Mouse (Mus musculus) granulocyte monocyte progenitor cell, adult 5-6 weeks (primary cell): Measurements from ENCODE around the gene Irx2. TPM values are rescaled to one million over a fixed set of nuclear protein-coding genes. Genes with fewer than 3 reads are reported as not detected.

Source experiments
- ATAC-seq: replicated peaks from 2 replicates; pipeline ENCODE4 v1.8.0; 2016; ENCODE audit warnings: mild to moderate bottlenecking, moderate TSS enrichment, inconsistent platforms; ENCODE audit not compliant: poor library complexity, severe bottlenecking
- total RNA-seq, 2 experiments: library from RNA; stranded (forward) in 1 of 2; stranded (reverse) in 1 of 2; fragments of 200-712, 200-1000 nt in 1 of 2; fragments of >200 nt in 1 of 2; fragmentation: Nextera tagmentation in 1 of 2; gene quantifications; 2 replicates each; pipeline ENCODE4 v1.2.3; 2014 to 2017

Gene Irx2
- not detected in 2 replicates for total RNA-seq (2014; fragmentation: Nextera tagmentation)
- not detected in 2 replicates for total RNA-seq (2017)

- peak; percentile 64 for ATAC-seq
Measured at GRCm38 (mm10) chr13:72628462-72628916, at the start of gene Irx2. TSS of gene Irx2 (plus strand) at chr13:72628820.

DNA sequence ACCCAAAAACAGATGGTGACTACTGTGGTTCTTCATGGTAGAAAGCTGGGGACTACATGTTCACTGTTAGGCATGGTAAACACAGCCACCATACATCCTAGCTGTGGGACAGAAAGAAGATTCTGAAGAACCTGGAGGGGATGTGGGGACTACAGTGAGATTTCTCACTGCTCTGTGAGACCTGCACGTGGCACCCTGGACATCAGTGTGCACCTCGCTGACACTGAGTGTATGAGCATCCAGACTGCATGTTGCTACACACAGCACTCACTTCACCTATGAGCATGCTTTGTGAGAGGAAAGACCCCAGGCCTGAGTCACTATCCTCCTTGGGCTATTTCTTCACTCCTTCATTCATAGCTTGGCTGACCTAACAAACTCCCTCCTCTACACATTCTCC lies 47.3 kb upstream of the Irx2 start:
- no peak for ATAC-seq

GRCm38 (mm10) chr13:72592526-72592925 lies 36.1 kb upstream of the Irx2 start:
- ATAC-seq = no peak

DNA sequence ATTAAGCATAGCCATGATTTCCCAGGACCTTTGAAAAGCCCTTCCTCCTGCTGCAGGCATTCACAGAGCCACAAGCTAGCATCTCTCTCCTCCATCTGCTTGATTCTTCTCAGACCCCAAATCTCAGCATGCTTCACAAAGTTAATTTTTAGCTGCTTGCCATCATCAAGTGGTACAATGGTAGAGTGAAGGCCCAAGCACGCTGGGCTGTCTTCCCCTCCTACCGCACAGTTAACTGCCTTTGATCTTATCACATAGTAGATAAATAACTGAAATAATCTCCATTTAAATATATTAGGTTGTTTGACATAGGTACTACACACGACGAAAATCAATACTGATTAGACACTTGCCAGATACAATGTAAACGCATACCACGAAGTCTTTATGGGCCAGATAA lies 35.3 kb upstream of the Irx2 start:
- no peak for ATAC-seq

- no peak for ATAC-seq
Measured at GRCm38 (mm10) chr13:72593710-72594111, 34.9 kb upstream of the Irx2 start.

DNA sequence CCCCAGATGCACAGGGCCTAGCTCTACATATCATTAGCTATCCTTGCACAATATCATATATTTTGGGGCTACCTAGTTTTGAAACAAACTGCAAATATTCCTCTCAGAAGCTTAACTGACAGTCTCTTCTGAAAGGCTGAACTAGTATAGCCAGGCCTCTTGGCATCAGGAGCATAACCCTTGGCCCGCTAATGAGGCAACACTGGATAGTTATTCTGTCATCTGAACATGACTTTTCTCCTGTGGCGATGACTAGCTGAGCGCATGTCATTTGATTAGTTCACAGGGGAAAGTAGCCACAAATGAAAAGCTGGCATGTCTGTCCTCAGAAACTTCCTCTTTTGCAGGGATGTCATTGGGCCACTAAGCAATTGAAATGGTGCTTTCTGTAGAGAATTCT lies 29.4 kb upstream of the Irx2 start:
- no peak for ATAC-seq

DNA sequence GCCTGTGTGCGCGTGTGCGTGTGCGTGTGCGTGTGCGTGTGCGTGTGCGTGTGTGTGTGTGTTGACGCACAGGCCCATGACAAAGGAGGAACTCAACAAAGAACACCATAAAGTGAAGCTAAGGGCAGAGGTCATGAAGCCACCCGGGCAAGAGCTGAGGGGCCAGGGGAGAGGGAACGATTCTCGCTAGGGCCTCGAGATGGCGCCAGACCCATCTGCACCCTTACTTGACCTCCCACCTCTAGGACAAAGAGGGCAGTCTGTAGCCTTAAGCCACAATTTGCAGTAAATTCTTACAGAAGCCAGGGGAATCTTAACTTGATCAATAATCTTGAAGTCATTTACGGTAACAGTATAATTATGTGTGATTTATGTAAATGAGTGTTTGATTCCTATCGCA lies 19.9 kb upstream of the Irx2 start:
- no peak for ATAC-seq

DNA sequence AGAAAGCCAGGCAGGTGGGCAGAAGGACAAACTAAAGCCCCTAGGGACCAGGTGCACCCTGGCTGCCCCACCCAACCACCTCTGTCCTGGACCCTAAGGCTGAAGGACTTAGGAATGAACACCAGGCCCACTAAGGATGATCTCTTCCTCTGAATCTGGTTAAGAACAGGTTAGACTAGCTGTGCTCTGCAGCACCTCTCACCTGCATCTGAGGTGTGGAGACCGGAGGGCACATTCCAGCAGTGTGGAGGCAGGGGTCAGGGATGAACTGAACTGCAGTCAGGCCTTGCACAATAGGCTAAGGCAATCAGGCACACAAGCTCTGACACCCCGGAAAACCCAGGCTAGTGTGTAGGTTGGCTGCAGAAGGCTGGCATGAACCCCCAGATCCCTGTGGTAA lies 18.3 kb upstream of the Irx2 start:
- ATAC-seq = no peak

- no peak for ATAC-seq
Measured at GRCm38 (mm10) chr13:72623926-72624846, 4.4 kb upstream of the Irx2 start.

- ATAC-seq = no peak
Measured at GRCm38 (mm10) chr13:72624847-72625170, 3.8 kb upstream of the Irx2 start.

DNA sequence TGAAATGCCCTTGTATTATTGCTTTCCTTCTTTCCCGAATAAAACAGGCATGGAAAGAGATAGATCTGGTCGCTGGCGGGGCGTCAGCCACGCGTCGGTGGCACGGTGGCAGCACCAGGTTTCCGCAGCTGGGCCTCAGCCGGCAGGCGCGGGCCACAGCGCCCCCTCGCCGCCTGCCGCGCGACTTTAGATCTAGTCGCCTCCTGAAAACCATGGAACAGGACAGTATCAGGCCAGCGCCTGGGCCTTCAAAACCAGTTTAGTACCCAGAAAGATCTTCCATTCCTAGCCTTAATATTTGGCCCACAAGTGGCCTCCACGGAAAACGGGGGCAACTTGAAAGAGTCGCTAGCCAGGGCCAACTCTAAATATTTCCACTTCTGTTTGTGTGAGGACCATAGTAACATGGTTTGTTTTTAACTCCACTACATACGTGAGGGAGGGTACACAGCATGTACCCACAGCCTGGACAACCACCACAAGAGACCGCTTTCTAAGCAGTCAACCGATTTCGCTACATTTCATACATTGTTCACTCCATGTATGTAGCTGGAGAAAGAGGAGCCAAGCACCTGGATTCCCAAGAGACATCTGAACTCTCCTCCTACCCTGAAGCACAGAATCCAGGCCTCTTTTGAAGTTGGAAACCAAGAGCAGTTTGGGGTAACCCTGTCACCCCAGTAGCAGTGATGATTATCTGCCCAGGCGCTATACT lies 3.2 kb upstream of the Irx2 start:
- no peak for ATAC-seq

GRCm38 (mm10) chr13:72627391-72628321 lies 964 bp upstream of the Irx2 start:
- no peak for ATAC-seq

DNA sequence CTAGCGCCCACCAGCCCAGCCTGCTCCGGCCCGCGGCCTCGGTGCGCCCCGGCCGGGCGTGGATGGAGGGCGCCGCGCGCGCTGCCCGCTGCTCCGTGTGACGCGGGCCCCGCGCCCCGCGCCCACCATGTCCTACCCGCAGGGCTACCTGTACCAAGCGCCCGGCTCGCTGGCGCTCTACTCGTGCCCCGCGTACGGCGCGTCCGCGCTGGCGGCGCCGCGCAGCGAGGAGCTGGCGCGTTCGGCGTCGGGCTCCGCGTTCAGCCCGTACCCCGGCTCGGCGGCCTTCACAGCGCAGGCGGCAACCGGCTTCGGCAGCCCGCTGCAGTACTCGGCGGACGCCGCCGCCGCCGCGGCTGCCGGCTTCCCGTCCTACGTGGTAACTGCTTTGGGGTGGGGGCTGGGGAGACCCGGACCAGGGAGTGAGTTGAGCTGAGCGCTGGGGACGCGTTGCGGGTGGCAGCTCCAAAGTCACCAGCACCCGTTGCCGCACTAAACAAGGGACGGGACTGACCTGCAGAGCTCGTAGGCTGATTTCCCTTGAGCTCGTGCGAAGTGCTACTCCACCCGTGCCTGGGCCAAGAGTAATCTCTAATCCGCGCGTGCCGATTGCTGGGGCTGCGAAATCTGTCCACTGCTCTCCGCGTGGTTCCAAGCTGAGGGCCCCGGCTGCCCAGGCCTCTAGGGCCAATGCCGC lies 463 bp downstream of the Irx2 start:
- peak; percentile 1; the same call in 1 of the 2 replicates for ATAC-seq

DNA sequence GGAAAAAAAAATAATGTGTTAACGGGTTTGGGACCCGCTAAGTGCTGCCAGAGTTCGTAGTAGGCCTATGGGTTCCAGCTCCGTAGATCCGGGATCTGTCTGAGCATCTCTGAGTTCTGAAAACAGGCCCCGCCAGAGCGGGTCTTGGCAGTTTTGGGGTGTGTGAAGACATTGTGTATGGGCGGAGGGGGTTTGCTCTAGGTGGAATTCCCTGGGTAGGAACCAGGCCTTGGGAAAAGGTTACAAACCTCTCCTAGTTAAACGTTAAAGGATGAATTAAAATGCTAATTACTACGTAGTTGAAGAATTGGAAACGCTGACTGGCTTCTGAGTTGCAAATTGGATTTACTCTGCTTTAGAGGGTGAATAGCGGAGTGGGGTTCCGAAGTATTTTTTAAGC lies 1.2 kb downstream of the Irx2 start:
- no peak for ATAC-seq

DNA sequence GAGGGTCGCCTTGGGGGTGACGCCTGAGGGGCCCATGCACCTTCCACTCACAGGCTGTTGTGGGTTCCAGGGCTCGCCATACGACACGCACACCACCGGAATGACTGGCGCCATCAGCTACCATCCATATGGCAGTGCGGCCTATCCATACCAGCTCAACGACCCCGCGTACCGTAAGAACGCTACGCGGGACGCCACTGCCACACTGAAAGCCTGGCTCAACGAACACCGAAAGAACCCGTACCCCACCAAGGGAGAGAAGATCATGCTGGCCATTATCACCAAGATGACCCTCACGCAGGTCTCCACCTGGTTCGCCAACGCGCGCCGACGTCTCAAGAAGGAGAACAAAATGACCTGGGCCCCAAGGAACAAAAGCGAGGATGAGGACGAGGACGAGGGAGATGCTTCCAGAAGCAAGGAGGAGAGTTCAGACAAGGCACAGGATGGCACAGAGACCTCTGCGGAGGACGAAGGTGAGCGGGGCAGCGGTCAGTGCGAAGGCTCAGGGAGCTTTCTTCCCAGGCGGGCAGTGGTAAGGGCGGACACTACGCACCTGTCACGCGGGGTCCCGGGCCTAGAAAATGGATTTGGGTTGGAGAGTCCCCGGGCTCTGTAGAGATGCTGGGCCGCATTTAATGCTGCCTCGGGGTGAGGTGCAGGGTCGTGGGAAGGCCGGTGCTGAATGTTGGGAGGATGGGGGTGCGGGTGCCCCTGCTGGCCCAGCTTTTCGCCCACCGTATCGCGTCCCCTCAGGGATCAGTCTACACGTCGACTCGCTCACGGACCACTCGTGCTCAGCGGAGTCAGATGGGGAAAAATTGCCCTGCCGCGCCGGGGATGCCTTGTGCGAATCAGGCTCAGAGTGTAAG lies 2.1 kb downstream of the Irx2 start:
- ATAC-seq = no peak

DNA sequence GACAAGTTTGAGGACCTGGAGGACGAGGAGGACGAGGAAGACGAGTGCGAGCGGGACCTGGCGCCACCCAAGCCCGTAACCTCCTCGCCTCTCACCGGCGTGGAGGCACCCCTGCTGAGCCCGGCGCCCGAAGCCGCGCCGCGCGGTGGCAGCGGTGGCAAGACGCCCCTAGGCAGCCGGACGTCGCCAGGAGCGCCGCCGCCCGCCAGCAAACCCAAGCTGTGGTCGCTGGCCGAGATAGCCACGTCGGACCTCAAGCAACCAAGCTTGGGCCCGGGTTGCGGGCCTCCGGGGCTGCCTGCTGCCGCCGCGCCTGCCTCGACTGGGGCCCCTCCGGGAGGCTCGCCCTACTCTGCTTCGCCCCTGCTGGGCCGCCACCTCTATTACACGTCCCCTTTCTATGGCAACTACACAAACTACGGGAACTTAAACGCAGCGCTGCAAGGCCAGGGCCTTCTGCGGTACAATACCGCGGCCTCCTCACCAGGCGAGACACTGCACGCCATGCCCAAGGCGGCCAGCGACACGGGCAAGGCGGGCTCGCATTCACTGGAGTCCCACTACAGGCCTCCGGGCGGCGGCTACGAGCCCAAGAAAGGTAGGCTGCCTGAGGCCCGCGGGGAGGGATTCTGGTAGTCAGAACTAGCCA lies 2.9 kb downstream of the Irx2 start:
- peak; percentile 13; the same call in 1 of the 2 replicates for ATAC-seq

DNA sequence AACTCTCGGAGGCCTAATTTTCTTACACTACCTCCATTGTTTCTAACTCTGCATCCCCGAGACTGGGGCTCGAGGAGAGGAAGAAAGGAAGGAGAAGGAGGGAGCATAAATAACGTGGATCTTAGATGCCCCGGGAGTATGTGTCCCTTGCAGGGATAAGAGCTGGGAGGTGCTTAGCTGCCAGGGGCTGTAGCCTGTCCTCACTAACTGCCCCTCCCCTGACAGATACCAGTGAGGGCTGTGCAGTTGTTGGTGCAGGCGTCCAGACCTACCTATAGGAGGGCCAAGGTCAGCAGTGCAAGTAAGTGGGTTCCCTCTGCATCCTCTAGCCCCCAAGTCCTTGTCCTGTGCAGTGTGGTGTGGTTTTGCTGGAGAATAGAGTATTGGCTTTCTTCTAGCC lies 3.7 kb downstream of the Irx2 start:
- no peak for ATAC-seq

DNA sequence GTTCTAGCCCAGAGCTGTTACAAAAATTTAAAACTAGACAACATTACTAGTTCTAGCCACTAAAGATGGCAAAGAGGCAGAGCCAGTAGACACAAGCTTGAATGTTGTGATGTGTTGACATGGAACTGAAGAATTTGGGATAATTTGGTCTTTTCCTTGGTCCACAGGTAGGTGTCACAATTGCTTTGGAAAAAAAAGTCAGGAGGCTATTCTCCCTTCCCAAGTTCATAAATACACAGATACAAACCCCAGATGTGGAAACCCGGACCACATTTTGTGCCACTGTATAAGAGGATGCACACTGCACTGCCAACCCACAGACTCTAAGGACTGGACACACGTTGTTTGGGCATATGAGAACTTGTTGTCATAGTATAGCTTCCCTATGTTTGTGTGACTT lies 4.5 kb downstream of the Irx2 start:
- ATAC-seq = no peak
